Comparison of ENCODE assay signal across 22 mouse cellular contexts in genomic region chr2:80599850-80600249, GRCm38 (mm10).
"Had no signal": no experiment of that assay in that cellular context is flagged by ENCODE, and none has a peak within 500 bp of the region (broad histone marks: within the 10 kb centered on the region; RNA-seq: fewer than 3 reads in every experiment).

No protein-coding gene starts in this region.

- H3K9ac ChIP-seq: heart, embryonic 13.5 days; heart, embryonic 15.5 days; hindbrain, embryonic 13.5 days; hindbrain, embryonic 15.5 days; kidney, embryonic 15.5 days; limb, embryonic 13.5 days; limb, embryonic 15.5 days; liver, embryonic 12.5 days; liver, embryonic 14.5 days had no signal

- H3K27me3 ChIP-seq: heart, embryonic 13.5 days; heart, embryonic 15.5 days; hindbrain, embryonic 13.5 days; hindbrain, embryonic 15.5 days; kidney, embryonic 15.5 days; limb, embryonic 13.5 days; limb, embryonic 15.5 days; liver, embryonic 12.5 days had no signal

- ATAC-seq: hindbrain, postnatal 0 days; liver, embryonic 12.5 days had no signal

- DNase-seq: gastrocnemius, postnatal 14 days; gastrocnemius, postnatal 36 days; heart, adult 2 months; heart, postnatal 14 days; heart, postnatal 36 days; kidney, adult 11 months; kidney, postnatal 14 days; kidney, postnatal 36 days; layer of hippocampus, postnatal 36 days; left cerebral cortex, postnatal 4 days had no signal

- H3K4me1 ChIP-seq: heart, embryonic 13.5 days; heart, embryonic 15.5 days; hindbrain, embryonic 13.5 days; hindbrain, embryonic 15.5 days; kidney, embryonic 15.5 days; limb, embryonic 15.5 days had no signal

- H3K4me3 ChIP-seq: heart, adult 2 months; heart, embryonic 13.5 days; heart, embryonic 15.5 days; hindbrain, embryonic 13.5 days; hindbrain, embryonic 15.5 days; kidney, embryonic 15.5 days; limb, embryonic 13.5 days; limb, embryonic 15.5 days; liver, embryonic 12.5 days had no signal

- H3K9me3 ChIP-seq: heart, embryonic 13.5 days; heart, embryonic 15.5 days; hindbrain, embryonic 13.5 days; hindbrain, embryonic 15.5 days; kidney, embryonic 15.5 days; limb, embryonic 13.5 days; limb, embryonic 15.5 days; liver, embryonic 12.5 days had no signal

- H3K36me3 ChIP-seq: heart, embryonic 13.5 days; heart, embryonic 15.5 days; hindbrain, embryonic 13.5 days; hindbrain, embryonic 15.5 days; kidney, embryonic 15.5 days; limb, embryonic 13.5 days; limb, embryonic 15.5 days; liver, embryonic 12.5 days had no signal

- H3K4me2 ChIP-seq: heart, embryonic 11.5 days; heart, embryonic 13.5 days; heart, embryonic 15.5 days; hindbrain, embryonic 13.5 days; hindbrain, embryonic 15.5 days; kidney, embryonic 15.5 days; limb, embryonic 13.5 days; limb, embryonic 15.5 days; liver, embryonic 12.5 days had no signal

- H3K27ac ChIP-seq: heart, adult 2 months; heart, embryonic 13.5 days; heart, embryonic 15.5 days; hindbrain, embryonic 13.5 days; hindbrain, embryonic 15.5 days; hindbrain, postnatal 0 days; kidney, embryonic 15.5 days; kidney, postnatal 0 days; limb, embryonic 13.5 days; limb, embryonic 15.5 days; liver, embryonic 12.5 days; liver, embryonic 14.5 days had no signal
